Comparison of ENCODE assay signal across 16 mouse cellular contexts in the genomic region with DNA sequence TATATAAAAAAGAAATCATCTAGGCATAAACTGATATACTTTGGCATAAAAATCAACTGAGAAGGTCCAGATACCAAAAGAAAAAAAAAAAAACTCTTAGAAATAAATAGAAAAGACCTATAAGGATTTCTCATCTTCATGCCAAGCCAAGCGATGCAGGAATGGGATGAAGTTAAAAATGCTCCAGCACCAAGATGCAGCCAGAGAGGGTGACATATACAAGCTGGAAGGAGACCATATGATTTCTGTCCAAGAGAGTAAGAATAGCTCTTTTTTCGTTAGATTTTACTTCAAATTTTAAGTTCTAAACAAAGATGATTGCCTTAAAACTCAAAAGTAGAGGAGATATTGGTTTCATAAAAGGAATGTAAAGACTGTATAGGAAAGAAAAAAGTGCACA.
"Had no signal": no experiment of that assay in that cellular context is flagged by ENCODE, and none has a peak within 500 bp of the region (broad histone marks: within the 10 kb centered on the region; RNA-seq: fewer than 3 reads in every experiment).

No protein-coding gene starts in this region.

- H3K4me3 ChIP-seq: neural tube, embryonic 13.5 days; neural tube, embryonic 15.5 days; stomach, embryonic 15.5 days had no signal

- H3K9ac ChIP-seq: neural tube, embryonic 13.5 days; neural tube, embryonic 15.5 days; stomach, embryonic 15.5 days had no signal

- H3K27me3 ChIP-seq: neural tube, embryonic 13.5 days; neural tube, embryonic 15.5 days; stomach, embryonic 15.5 days had no signal

- H3K36me3 ChIP-seq: neural tube, embryonic 15.5 days had no signal

- DNase-seq: retina, postnatal 1 day; right cerebral cortex, adult 18-20 months; right cerebral cortex, postnatal 14 days; right cerebral cortex, postnatal 25 days; right cerebral cortex, postnatal 4 days; spleen, adult 18-20 months; thymus, adult 18-20 months; thymus, adult 2 months; thymus, postnatal 14 days; thymus, postnatal 25 days; thymus, postnatal 36 days; thymus, postnatal 4 days had no signal

- H3K9me3 ChIP-seq: neural tube, embryonic 13.5 days; neural tube, embryonic 15.5 days; stomach, embryonic 15.5 days had no signal

- H3K4me2 ChIP-seq: neural tube, embryonic 13.5 days; neural tube, embryonic 15.5 days; stomach, embryonic 15.5 days had no signal

- H3K4me1 ChIP-seq: neural tube, embryonic 15.5 days; stomach, embryonic 15.5 days had no signal

- H3K27ac ChIP-seq: neural tube, embryonic 13.5 days; neural tube, embryonic 15.5 days; stomach, embryonic 15.5 days; stomach, postnatal 0 days had no signal
